Mouse (Mus musculus) bone marrow, adult 2 months (tissue): ENCODE results near the gene Ptprm.

Experiments
- CTCF ChIP-seq: fragments of 200-500 bp; IDR thresholded peaks from 2 replicates; pipeline ENCODE4 v1.5.1; 2011; ENCODE audit warnings: low read length, control low read depth; ENCODE audit not compliant: control insufficient read depth, insufficient read depth
- POLR2A ChIP-seq: fragments of 200-500 bp; IDR thresholded peaks from 2 replicates; pipeline ENCODE4 v1.6.1; 2011; ENCODE audit warnings: low read depth, mild to moderate bottlenecking, control low read depth, low read length, borderline replicate concordance; ENCODE audit not compliant: control insufficient read depth

DNA sequence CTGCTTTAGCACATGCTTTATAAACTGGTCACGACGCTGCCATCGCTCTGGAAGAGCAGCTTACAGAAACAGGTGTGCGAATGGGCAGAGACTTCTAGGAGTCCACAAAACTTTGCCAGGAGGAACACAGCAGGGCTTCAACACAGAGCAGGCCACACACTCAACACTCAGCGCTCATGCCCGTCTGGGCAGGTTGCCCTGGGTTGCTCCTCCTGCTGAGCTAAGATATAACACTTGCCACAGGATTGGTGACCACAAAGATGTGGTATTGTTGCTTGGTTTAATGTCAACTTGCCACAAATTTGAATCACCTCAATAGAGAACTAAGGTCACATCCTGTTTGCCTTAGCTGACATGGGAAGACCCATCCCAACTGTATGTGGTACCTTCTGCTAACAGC lies 88.0 kb downstream of the Ptprm start:
- TF ChIP-seq POLR2A = no peak
- TF ChIP-seq CTCF = no peak
